Mouse (Mus musculus) lung, embryonic 14.5 days (tissue): ENCODE results near the gene Rpl11. TPM values are rescaled to one million over a fixed set of nuclear protein-coding genes. Genes with fewer than 3 reads are reported as not detected.
A peak's percentile ranks its signal among the peaks of the same experiment; 100 is the strongest.

ENCODE experiments used
- ATAC-seq: fragments of 200-750 bp; cut with Nextera tagmentation; 2 replicates; pipeline ENCODE4 v1.8.0; 2017; ENCODE audit warnings: mild to moderate bottlenecking, moderate TSS enrichment, moderate library complexity; ENCODE audit not compliant: insufficient read depth
- DNase-seq: peaks from one replicate; pipeline ENCODE4 v3.0.0-alpha.2; 2015
- H3K27ac ChIP-seq: fragments of 300-500 bp; sonication (generic); 2 replicates; pipeline ENCODE4 v1.5.1; 2014; ENCODE audit warnings: low read depth, mild to moderate bottlenecking, moderate library complexity
- H3K27me3 ChIP-seq: fragments of 300-500 bp; sonication (generic); 2 replicates; pipeline ENCODE4 v1.6.1; 2014; ENCODE audit warnings: low read length, control low read depth; ENCODE audit not compliant: insufficient read depth
- H3K36me3 ChIP-seq: fragments of 300-500 bp; sonication (generic); 2 replicates; pipeline ENCODE4 v1.6.1; 2014; ENCODE audit warnings: control low read depth; ENCODE audit not compliant: insufficient read depth
- H3K4me1 ChIP-seq: fragments of 300-500 bp; sonication (generic); 2 replicates; pipeline ENCODE4 v1.6.1; 2014; ENCODE audit warnings: antibody characterized with exemption, control low read depth; ENCODE audit not compliant: insufficient read depth
- H3K4me2 ChIP-seq: fragments of 300-500 bp; sonication (generic); 2 replicates; pipeline ENCODE4 v1.6.1; 2014; ENCODE audit warnings: mild to moderate bottlenecking
- H3K4me3 ChIP-seq: fragments of 300-500 bp; sonication (generic); 2 replicates; pipeline ENCODE4 v1.5.1; 2014; ENCODE audit warnings: low read depth, low read length
- H3K9ac ChIP-seq: fragments of 300-500 bp; sonication (generic); 2 replicates; pipeline ENCODE4 v1.6.1; 2014
- H3K9me3 ChIP-seq: fragments of 300-500 bp; sonication (generic); 2 replicates; pipeline ENCODE4 v1.6.1; 2016; ENCODE audit warnings: low read depth, low read length, control low read depth
- CTCF ChIP-seq: IDR thresholded peaks from 2 replicates; pipeline ENCODE4 v1.5.1; 2016; ENCODE audit warnings: antibody characterized with exemption, low read depth
- WGBS: fragments of 180-500 bp; shearing (Covaris S2); extraction: QIAGEN DNeasy Blood & Tissue Kit; methylation state at CpG from one replicate; pipeline ENCODE4 v1.1.7; 2014; 5-methylcytosine and 5-hydroxymethylcytosine counted together
- polyA plus RNA-seq: library from polyadenylated mRNA; unstranded; fragments of >200 nt; fragmentation: Nextera tagmentation; extraction: Ambion mirVana; gene quantifications from 2 replicates; pipeline ENCODE4 v1.2.1, GENCODE M21; 2014

Rpl11 gene
- polyA plus RNA-seq, 1 experiment from 2014 or later, result 564 TPM

DNA sequence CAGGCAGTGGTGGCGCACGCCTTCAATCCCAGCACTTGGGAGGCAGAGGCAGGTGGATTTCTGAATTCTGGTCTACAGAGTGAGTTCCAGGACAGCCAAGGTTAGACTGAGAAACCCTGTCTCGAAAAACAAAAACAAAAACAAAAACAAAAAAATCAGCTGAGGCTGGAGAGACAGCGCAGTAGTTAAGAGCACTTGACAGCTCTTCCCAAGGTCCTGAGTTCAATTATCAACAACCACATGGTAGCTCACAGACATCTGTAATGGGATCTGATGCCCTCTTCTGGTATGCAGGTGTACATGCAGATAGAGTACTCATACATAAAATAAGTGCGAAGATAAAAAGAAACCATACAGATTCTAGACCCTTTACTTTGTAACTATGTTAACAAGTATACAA lies 615 bp upstream of the Rpl11 start:
- DNase-seq, result no peak
- H3K4me2 ChIP-seq, result no peak overlapping the region
- H3K4me3 ChIP-seq, result no peak overlapping the region
- H3K4me1 ChIP-seq, result peaks cover 10% of the 10 kb centered on the region; the same call in 1 of the 2 replicates
- ATAC-seq, result no peak
- 71% methylated on average over 5 of the region's 5 CpGs for WGBS
- H3K9me3 ChIP-seq, result no peaks in the 10 kb centered on the region
- no peak overlapping the region for H3K27ac ChIP-seq
- no peak; the same call in 1 of the 2 replicates for TF ChIP-seq CTCF
- no peak overlapping the region for H3K9ac ChIP-seq
- no peaks in the 10 kb centered on the region for H3K27me3 ChIP-seq
- H3K36me3 ChIP-seq, result peaks cover 35% of the 10 kb centered on the region

DNA sequence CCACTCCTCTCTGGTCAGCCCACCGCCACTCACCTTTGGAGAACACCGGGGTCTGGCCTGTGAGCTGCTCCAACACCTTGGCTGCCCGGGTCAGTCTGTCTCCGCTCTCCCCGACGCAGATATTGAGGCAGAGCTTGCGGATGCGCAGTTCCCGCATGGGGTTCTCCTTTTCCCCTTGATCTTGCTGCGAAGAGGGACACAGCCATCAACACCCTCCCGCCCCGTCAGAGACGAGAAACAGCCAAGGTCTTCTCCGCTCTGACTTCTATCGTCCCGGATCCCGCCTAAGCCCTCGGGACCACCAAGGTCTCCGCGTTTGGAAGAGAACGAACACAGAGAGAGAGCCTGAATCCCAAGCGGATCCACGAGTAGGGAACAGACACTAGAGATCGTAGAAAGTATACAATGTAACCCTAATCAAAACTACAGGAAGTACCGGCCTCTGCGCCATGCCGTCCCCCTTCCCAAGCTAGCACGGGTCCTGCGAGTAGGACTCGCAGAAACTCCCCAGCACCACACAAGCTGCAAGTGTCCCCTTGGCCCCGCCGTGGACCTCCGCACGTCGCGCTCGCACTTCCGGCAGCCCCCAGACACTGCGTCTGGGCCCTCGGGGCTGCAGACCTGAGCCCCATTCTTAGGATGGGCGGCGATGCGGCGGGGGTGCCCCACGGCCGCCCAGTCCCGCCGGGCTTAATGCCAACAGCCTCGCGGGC lies 538 bp downstream of the Rpl11 start:
- H3K9ac ChIP-seq, result peak overlapping the region; percentile 100

DNA sequence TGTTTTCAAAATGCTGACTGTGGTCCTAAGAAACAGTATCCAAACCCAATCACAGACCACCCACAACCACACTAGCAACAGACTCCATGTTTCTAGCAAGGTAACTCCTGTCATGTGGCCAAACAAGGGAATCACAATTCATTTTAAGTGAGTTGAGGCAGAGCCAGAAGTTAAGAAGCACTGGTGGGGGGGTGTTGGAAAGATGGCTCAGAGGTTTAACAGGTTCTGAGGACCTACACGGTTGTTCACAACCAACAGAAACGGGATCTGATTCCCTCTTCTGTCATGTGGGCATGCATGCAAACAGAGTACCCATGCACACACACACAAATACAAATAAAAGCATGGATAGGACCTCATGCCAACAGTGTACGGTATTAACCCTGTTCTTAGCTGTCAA lies 1.2 kb downstream of the Rpl11 start:
- DNase-seq, result peak; percentile 17
- TF ChIP-seq CTCF, result no peak
- Histone ChIP-seq H3K9ac (peak overlapping the region; percentile 100), H3K27me3 (no peaks in the 10 kb centered on the region), H3K4me2 (peak overlapping the region; percentile 97), H3K4me1 (peaks cover 10% of the 10 kb centered on the region; the same call in 1 of the 2 replicates), H3K36me3 (peaks cover 53% of the 10 kb centered on the region), H3K4me3 (peak overlapping the region; percentile 95), H3K9me3 (no peaks in the 10 kb centered on the region), H3K27ac (peak overlapping the region; percentile 95; the same call in 1 of the 2 replicates)
- no peak for ATAC-seq
- WGBS, result 0% methylated on average over 3 of the region's 3 CpGs

More for the DNA sequence above, 538 bp downstream of the Rpl11 start:
- Histone ChIP-seq H3K4me1 (peaks cover 10% of the 10 kb centered on the region; the same call in 1 of the 2 replicates), H3K4me2 (peak overlapping the region; percentile 97), H3K27me3 (no peaks in the 10 kb centered on the region), H3K27ac (peak overlapping the region; percentile 95), H3K36me3 (peaks cover 47% of the 10 kb centered on the region), H3K4me3 (peak overlapping the region; percentile 95), H3K9me3 (no peaks in the 10 kb centered on the region)
- no peak for TF ChIP-seq CTCF
- WGBS, result under 1% methylated on average over 49 of the region's 50 CpGs
- ATAC-seq, result peak; percentile 77
- peak; percentile 68 for DNase-seq

DNA sequence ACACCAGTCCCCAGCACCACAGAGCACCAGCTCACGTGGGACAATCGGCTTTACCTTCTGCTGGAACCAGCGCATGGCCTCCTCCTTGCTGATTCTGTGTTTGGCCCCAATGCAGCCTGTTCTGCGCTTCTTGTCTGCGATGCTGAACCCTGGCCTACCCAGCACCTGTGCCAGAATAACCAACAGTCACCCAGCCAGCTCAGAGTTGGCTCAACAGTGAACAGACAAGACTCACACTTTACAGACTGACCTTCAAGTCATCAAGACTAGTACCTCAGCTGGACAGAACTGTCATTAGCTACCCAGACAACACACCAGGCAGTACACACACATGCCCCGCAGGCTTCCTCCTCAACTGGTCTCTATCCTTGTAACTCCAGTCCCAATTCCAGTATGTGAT lies 3.0 kb downstream of the Rpl11 start:
- no peaks in the 10 kb centered on the region for H3K27me3 ChIP-seq
- H3K4me3 ChIP-seq, result no peak overlapping the region
- 95% methylated on average over 6 of the region's 6 CpGs for WGBS
- H3K36me3 ChIP-seq, result peaks cover 67% of the 10 kb centered on the region
- DNase-seq (no peak), ATAC-seq (no peak)
- H3K9me3 ChIP-seq, result no peaks in the 10 kb centered on the region
- no peak overlapping the region for H3K4me2 ChIP-seq
- no peak overlapping the region for H3K9ac ChIP-seq
- H3K4me1 ChIP-seq, result peaks cover 10% of the 10 kb centered on the region; the same call in 1 of the 2 replicates
- H3K27ac ChIP-seq, result no peak overlapping the region
- TF ChIP-seq CTCF, result no peak

DNA sequence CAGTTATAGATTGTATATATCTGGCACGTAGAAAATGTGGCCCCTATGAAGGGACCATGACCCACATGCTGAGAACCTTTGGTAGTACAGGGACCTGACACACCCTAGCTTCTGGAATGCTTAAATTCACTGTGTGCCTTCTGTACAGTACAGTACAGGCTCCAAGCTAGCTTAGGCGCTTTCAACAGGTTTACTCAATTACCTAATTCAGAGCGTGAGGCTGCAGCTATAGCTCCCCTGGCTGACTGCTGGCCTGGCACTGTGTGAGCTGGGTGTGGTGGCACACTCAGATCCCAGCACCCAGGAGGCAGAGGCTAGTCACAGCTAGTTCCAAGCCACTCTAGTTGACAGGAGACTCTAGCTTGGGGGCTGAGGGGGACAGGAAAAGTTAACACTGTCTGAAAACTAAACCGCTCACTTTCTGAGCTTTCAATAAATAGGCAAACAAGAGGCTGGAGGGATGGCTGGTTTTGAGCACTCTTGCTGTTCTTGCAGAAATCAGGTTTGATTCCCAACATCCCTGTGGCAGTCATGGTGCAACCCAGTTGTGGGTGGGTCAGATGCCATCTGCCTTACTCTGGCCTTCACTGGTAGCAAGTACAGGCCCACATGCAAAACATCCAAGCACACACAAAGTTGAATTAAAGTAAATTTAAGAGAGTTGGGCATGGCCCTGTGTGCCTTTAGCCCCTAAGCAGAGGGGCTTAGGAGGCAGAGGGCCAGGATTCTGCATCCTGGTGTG lies 4.8 kb downstream of the Rpl11 start:
- Histone ChIP-seq H3K9ac (no peak overlapping the region; the same call in 1 of the 2 replicates), H3K36me3 (peaks cover 81% of the 10 kb centered on the region), H3K4me2 (no peak overlapping the region), H3K4me1 (peaks cover 10% of the 10 kb centered on the region; the same call in 1 of the 2 replicates), H3K9me3 (no peaks in the 10 kb centered on the region), H3K27ac (no peak overlapping the region; the same call in 1 of the 2 replicates), H3K4me3 (no peak overlapping the region), H3K27me3 (no peaks in the 10 kb centered on the region)
- ATAC-seq (no peak), DNase-seq (peak; percentile 23)
- TF ChIP-seq CTCF, result no peak
- 63% methylated on average over 4 of the region's 4 CpGs for WGBS

DNA sequence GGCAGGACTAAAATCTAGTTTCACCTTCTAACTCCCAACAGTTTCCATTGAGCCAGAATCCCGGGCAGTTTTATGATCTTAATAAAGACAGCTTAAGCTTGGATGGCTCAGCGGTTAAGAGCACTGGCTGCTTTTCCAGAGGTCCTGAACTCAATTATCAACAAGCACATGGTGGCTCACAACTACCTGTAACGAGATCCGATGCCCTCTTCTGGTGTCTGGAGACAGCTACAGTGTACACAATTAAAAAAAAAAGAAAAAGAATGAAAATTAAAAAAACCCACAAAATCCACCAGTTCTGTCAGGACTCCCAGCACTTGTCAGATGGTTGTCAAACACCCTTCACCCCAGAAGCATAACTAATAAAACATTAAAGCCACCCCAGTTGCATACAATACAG lies 5.6 kb downstream of the Rpl11 start:
- WGBS, result 49% methylated on average over 4 of the region's 4 CpGs
- Histone ChIP-seq H3K9ac (no peak overlapping the region), H3K36me3 (peaks cover 81% of the 10 kb centered on the region), H3K4me1 (peaks cover 10% of the 10 kb centered on the region; the same call in 1 of the 2 replicates), H3K4me3 (no peak overlapping the region), H3K27me3 (no peaks in the 10 kb centered on the region), H3K4me2 (no peak overlapping the region), H3K9me3 (no peaks in the 10 kb centered on the region), H3K27ac (no peak overlapping the region)
- no peak for TF ChIP-seq CTCF
- ATAC-seq (no peak), DNase-seq (no peak)

DNA sequence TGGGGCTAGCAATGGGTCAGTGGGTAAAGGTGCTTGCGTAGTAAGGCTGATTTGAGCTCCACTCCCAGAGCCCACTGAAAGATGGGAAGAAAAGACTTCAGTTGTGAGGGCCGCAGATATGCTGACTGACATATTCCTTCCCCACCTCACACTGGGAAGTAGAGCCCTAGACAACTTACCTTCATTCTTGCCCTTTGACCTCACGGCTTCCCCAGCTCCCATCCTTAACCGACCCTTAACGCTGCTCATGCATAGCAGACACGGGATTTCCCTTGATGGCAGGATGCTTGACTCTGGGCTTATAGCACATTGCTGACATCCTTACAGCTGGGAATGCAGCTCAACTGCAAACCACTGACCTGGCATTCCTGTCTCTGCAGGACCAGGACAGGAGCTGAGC lies 6.3 kb downstream of the Rpl11 start:
- Histone ChIP-seq H3K4me1 (peaks cover 7% of the 10 kb centered on the region; the same call in 1 of the 2 replicates), H3K9me3 (no peaks in the 10 kb centered on the region), H3K27ac (no peak overlapping the region), H3K4me3 (no peak overlapping the region), H3K4me2 (no peak overlapping the region), H3K36me3 (peaks cover 77% of the 10 kb centered on the region), H3K9ac (no peak overlapping the region), H3K27me3 (no peaks in the 10 kb centered on the region)
- ATAC-seq (no peak), DNase-seq (no peak)
- TF ChIP-seq CTCF, result no peak
- 63% methylated on average over 6 of the region's 6 CpGs for WGBS
